ENCODE assay signal across 8 mouse cellular contexts in the genomic region with DNA sequence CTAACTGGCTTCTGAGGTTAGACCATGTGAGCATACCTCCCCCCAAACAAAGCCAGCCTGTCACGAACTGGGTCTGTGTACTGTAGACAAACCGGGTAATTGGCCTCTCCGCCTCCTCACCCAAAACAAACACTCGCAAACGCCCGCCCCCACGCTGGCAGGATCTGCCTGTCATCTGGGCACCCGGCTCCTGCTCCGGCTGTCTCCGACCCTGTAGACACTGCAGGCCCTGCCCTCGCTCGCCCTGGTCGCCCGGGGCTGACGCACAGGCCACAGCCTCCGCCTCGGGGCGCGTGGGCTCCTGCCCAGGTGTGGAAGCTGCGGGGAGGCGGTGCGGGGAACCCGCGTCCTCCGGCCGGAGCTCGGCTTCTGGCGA. TPM values are rescaled to one million over a fixed set of nuclear protein-coding genes. Genes with fewer than 3 reads are reported as not detected.
DNase-seq lines count a peak whose midpoint lies in the region; ATAC-seq lines count a peak whose summit lies in the region.

A gene (plus strand): TSS at position 202 of the 376 bp plus-strand sequence.

- peak within 1 kb of the TSS; percentile 99 for H3K4me2 ChIP-seq in heart, embryonic 16.5 days (ENCODE audit: low read depth, low read length)
- peak within 1 kb of the TSS; percentile 77 for H3K4me2 ChIP-seq in liver, embryonic 12.5 days
- H3K4me2 ChIP-seq in neural tube, embryonic 13.5 days: peak within 1 kb of the TSS; percentile 87

- H3K9ac ChIP-seq in heart, embryonic 16.5 days (ENCODE audit: low read length): peak within 1 kb of the TSS; percentile 77
- H3K9ac ChIP-seq in liver, embryonic 12.5 days: peak within 1 kb of the TSS; percentile 42
- peak within 1 kb of the TSS; percentile 86 for H3K9ac ChIP-seq in neural tube, embryonic 13.5 days

- peak; percentile 18; the same call in 1 of the 2 replicates for ATAC-seq in heart, embryonic 16.5 days (replicated peaks; ENCODE audit: extremely low read depth, insufficient read depth, low FRiP score)
- ATAC-seq in liver, embryonic 12.5 days: no peak
- ATAC-seq in neural tube, embryonic 13.5 days (ENCODE audit: low read depth): peak; percentile 68

- H3K27me3 ChIP-seq in embryonic facial prominence, embryonic 10.5 days (replicated peaks; ENCODE audit: low read depth, poor library complexity, severe bottlenecking): peaks cover 91% of the 10 kb centered on the region
- H3K27me3 ChIP-seq in heart, embryonic 16.5 days (ENCODE audit: control insufficient read depth, insufficient read depth, low read length): peaks cover 21% of the 10 kb centered on the region
- H3K27me3 ChIP-seq in liver, embryonic 12.5 days (replicated peaks): peaks cover 95% of the 10 kb centered on the region
- peaks cover 24% of the 10 kb centered on the region for H3K27me3 ChIP-seq in neural tube, embryonic 13.5 days

- no peaks in the 10 kb centered on the region for H3K36me3 ChIP-seq in embryonic facial prominence, embryonic 10.5 days (replicated peaks)
- H3K36me3 ChIP-seq in heart, embryonic 16.5 days (ENCODE audit: control insufficient read depth, insufficient read depth): no peaks in the 10 kb centered on the region
- no peaks in the 10 kb centered on the region for H3K36me3 ChIP-seq in liver, embryonic 12.5 days
- H3K36me3 ChIP-seq in neural tube, embryonic 13.5 days: no peaks in the 10 kb centered on the region

- peak within 1 kb of the TSS; percentile 78 for H3K27ac ChIP-seq in embryonic facial prominence, embryonic 10.5 days (replicated peaks)
- no peak within 1 kb of the TSS for H3K27ac ChIP-seq in heart, embryonic 16.5 days (ENCODE audit: low read length)
- H3K27ac ChIP-seq in liver, embryonic 12.5 days: no peak within 1 kb of the TSS
- peak within 1 kb of the TSS; percentile 80 for H3K27ac ChIP-seq in neural tube, embryonic 13.5 days (replicated peaks)

- peaks cover 31% of the 10 kb centered on the region for H3K4me1 ChIP-seq in embryonic facial prominence, embryonic 10.5 days
- H3K4me1 ChIP-seq in heart, embryonic 16.5 days (ENCODE audit: control insufficient read depth, insufficient read depth, low read length): peaks cover 7% of the 10 kb centered on the region
- peaks cover 10% of the 10 kb centered on the region for H3K4me1 ChIP-seq in liver, embryonic 12.5 days
- H3K4me1 ChIP-seq in neural tube, embryonic 13.5 days (replicated peaks): peaks cover 47% of the 10 kb centered on the region

- H3K4me3 ChIP-seq in embryonic facial prominence, embryonic 10.5 days: peak within 1 kb of the TSS; percentile 77
- H3K4me3 ChIP-seq in heart, embryonic 16.5 days (ENCODE audit: low read length): peak within 1 kb of the TSS; percentile 68
- peak within 1 kb of the TSS; percentile 45 for H3K4me3 ChIP-seq in liver, embryonic 12.5 days
- H3K4me3 ChIP-seq in neural tube, embryonic 13.5 days: peak within 1 kb of the TSS; percentile 59

- peak; percentile 56 to 66 for DNase-seq in urinary bladder, adult 18-20 months (ENCODE audit: low spot score in 2 of 2)
- DNase-seq in urinary bladder, postnatal 10 days (ENCODE audit: low spot score): no peak
- DNase-seq in embryonic facial prominence, embryonic 10.5 days (ENCODE audit: low spot score): peak; percentile 66
- peak; percentile 70 to 82 for DNase-seq in kidney, postnatal 25 days
- DNase-seq in c-Kit-positive CD71-positive TER-119-positive erythroid progenitor cells, embryonic 14.5 days (ENCODE audit: low spot score): no peak

- 1% methylated on average over 28 of the region's 28 CpGs for WGBS in embryonic facial prominence, embryonic 10.5 days
- 2% methylated on average over 28 of the region's 28 CpGs for WGBS in heart, embryonic 16.5 days
- 3% methylated on average over 28 of the region's 28 CpGs for WGBS in liver, embryonic 12.5 days (ENCODE audit: insufficient replicate concordance)
- WGBS in neural tube, embryonic 13.5 days: 1% methylated on average over 28 of the region's 28 CpGs

- H3K9me3 ChIP-seq in embryonic facial prominence, embryonic 10.5 days: no peaks in the 10 kb centered on the region
- no peaks in the 10 kb centered on the region for H3K9me3 ChIP-seq in heart, embryonic 16.5 days (replicated peaks; ENCODE audit: control insufficient read depth, low read length)
- H3K9me3 ChIP-seq in liver, embryonic 12.5 days (replicated peaks): no peaks in the 10 kb centered on the region
- H3K9me3 ChIP-seq in neural tube, embryonic 13.5 days: no peaks in the 10 kb centered on the region

RNA-seq across cellular contexts. Expression of the gene that starts here (rescaled TPM):
- polyA plus RNA-seq in embryonic facial prominence, embryonic 10.5 days (2016; fragmentation: Nextera tagmentation; extraction: Ambion mirVana): 0.46 and 0.58 TPM in 2 replicates
- 0.49 and 0.62 TPM in 2 replicates for polyA plus RNA-seq in heart, embryonic 16.5 days (2015; fragmentation: Nextera tagmentation; extraction: Ambion mirVana)
- 0.06 and 0.07 TPM in 2 replicates for polyA plus RNA-seq in liver, embryonic 12.5 days (2016; fragmentation: Nextera tagmentation; extraction: Ambion mirVana)
- 4.6 and 6.1 TPM in 2 replicates for polyA plus RNA-seq in neural tube, embryonic 13.5 days (2015; fragmentation: Nextera tagmentation; extraction: Ambion mirVana)

Comparison
In these comparisons a context has a peak if more than half of its experiments do, and no peak if none do; other contexts are left out.
1. DNase-seq: peak in urinary bladder, adult 18-20 months (2 of 2) and kidney, postnatal 25 days (2 of 2); none in urinary bladder, postnatal 10 days (single experiment) and c-Kit-positive CD71-positive TER-119-positive erythroid progenitor cells, embryonic 14.5 days (single experiment).
2. Peak in DNase-seq, H3K4me3 ChIP-seq and H3K27ac ChIP-seq in embryonic facial prominence, embryonic 10.5 days; RNA of the gene not detected or under 1 TPM.
3. Peak in ATAC-seq, H3K4me3 ChIP-seq, H3K9ac ChIP-seq and H3K4me2 ChIP-seq in heart, embryonic 16.5 days; RNA of the gene not detected or under 1 TPM.
4. Peak in every context shown above with its lines, with median percentiles within 50 percentile points of each other: H3K4me3 ChIP-seq, H3K4me2 ChIP-seq and H3K9ac ChIP-seq.